Mouse (Mus musculus): ENCODE data around the gene Prdx1.

GRCm38 (mm10) chr4:116708201-116708764 lies 22.9 kb downstream of the Prdx1 start, which contains the start of the genes Mmachc and Ccdc163:
- TF ChIP-seq CTCF (IDR thresholded peaks at IDR 0.05; ENCODE audit: low read depth, low read length) (no peak), TAL1 (conservative IDR thresholded peaks at IDR 0.05; ENCODE audit: low read depth, low read length) (no peak), GATA1 (IDR thresholded peaks at IDR 0.05; ENCODE audit: borderline replicate concordance, low read length) (no peak), POLR2AphosphoS5 (IDR thresholded peaks at IDR 0.05; ENCODE audit: insufficient replicate concordance, low read depth, low read length) (no peak; the same call in 1 of the 2 replicates)
